Mouse (Mus musculus) adrenal gland, postnatal 25 days (tissue): Measurements from ENCODE around the gene Asic3. TPM values are rescaled to one million over a fixed set of nuclear protein-coding genes. Genes with fewer than 3 reads are reported as not detected.

Experiments
- DNase-seq: peaks from one replicate; pipeline ENCODE4 v3.0.0; 2021; ENCODE audit warnings: mixed read lengths
- total RNA-seq: library from RNA; stranded (reverse); gene quantifications from 2 replicates; pipeline ENCODE4 v1.2.3, GENCODE M21; 2021

Gene Asic3
- total RNA-seq, 1 experiment from 2014 or later: 0.43 TPM

- peak; percentile 95 for DNase-seq
Observed at GRCm38 (mm10) chr5:24423129-24424003, 10.2 kb downstream of the Asic3 start, which contains the start of the genes Cdk5 and Slc4a2. TSS of gene Cdk5 (minus strand) at chr5:24423530. TSS of gene Slc4a2 (plus strand) at chr5:24423837.

- peak; percentile 25 for DNase-seq
Observed at GRCm38 (mm10) chr5:24424004-24424781, 11.0 kb downstream of the Asic3 start.

GRCm38 (mm10) chr5:24424861-24425411 is 11.7 kb downstream of the Asic3 start:
- peak; percentile 89 for DNase-seq

- DNase-seq: peak; percentile 57
Observed at GRCm38 (mm10) chr5:24425421-24426036, 12.3 kb downstream of the Asic3 start.

- DNase-seq: no peak
Observed at GRCm38 (mm10) chr5:24426037-24426432, 12.8 kb downstream of the Asic3 start.

GRCm38 (mm10) chr5:24426556-24427284 is 13.5 kb downstream of the Asic3 start:
- DNase-seq: no peak

- no peak for DNase-seq
Observed at GRCm38 (mm10) chr5:24427285-24427633, 14.1 kb downstream of the Asic3 start.

- DNase-seq: no peak
Observed at GRCm38 (mm10) chr5:24427981-24428402, 14.8 kb downstream of the Asic3 start.

- peak; percentile 59 for DNase-seq
Observed at GRCm38 (mm10) chr5:24428596-24428995, 15.4 kb downstream of the Asic3 start.

GRCm38 (mm10) chr5:24433993-24434392 is 20.8 kb downstream of the Asic3 start:
- DNase-seq: no peak

GRCm38 (mm10) chr5:24441187-24441586 is 28.0 kb downstream of the Asic3 start:
- DNase-seq: no peak

- no peak for DNase-seq
Observed at GRCm38 (mm10) chr5:24442029-24442428, 28.8 kb downstream of the Asic3 start.

GRCm38 (mm10) chr5:24443204-24443603 is 30.0 kb downstream of the Asic3 start:
- DNase-seq: no peak

- DNase-seq: no peak
Observed at GRCm38 (mm10) chr5:24443927-24444326, 30.7 kb downstream of the Asic3 start.

- DNase-seq: peak; percentile 95
Observed at GRCm38 (mm10) chr5:24444746-24445427, 31.7 kb downstream of the Asic3 start, which contains the start of gene Fastk. TSS of gene Fastk (minus strand) at chr5:24445287.

- no peak for DNase-seq
Observed at GRCm38 (mm10) chr5:24445428-24446080, 32.4 kb downstream of the Asic3 start.

- DNase-seq: no peak
Observed at GRCm38 (mm10) chr5:24446630-24447029, 33.4 kb downstream of the Asic3 start.

- DNase-seq: peak; percentile 78
Observed at GRCm38 (mm10) chr5:24447624-24448298, 34.6 kb downstream of the Asic3 start, which contains the start of gene Tmub1. TSS of gene Tmub1 (minus strand) at chr5:24447854.

GRCm38 (mm10) chr5:24451264-24452029 is 38.3 kb downstream of the Asic3 start:
- DNase-seq: peak; percentile 91
